Mouse (Mus musculus): ENCODE measurements around the gene Lca5l. TPM values are rescaled to one million over a fixed set of nuclear protein-coding genes. Genes with fewer than 3 reads are reported as not detected.

The Lca5l gene
- polyA plus RNA-seq, 2 experiments, result 0.03 TPM; not detected in 1

DNA sequence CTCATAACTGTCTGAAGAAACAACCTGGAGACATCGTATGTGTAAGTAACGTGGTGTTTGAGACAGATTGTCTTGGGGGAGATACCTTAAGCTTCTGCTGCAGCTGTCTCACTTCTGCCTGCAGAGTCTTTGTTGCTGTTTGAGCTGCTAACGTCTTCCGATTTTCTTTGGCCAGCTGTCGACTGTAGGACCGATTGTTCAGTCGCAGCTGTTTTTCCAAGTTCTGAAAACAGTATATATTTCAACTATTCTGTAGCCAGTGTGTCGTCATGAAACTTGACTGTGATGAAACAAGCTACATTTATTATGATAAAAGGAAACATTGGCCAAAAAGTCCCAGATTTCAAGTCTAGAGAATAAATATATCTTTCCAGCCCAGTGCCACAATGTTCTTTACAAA is 18.4 kb downstream of the Lca5l start:
- WGBS (ENCODE audit: insufficient replicate concordance), result 67% methylated on average over 8 of the region's 8 CpGs
- DNase-seq (ENCODE audit: low read depth in 3 of 3, low spot score in 3 of 3), result no peak
- Histone ChIP-seq H3K36me3 (replicated peaks; ENCODE audit: control insufficient read depth, insufficient read depth, low read depth) (no peaks in the 10 kb centered on the region), H3K27me3 (ENCODE audit: control insufficient read depth, insufficient read depth, low read length) (no peaks in the 10 kb centered on the region), H3K4me2 (ENCODE audit: low read depth) (no peak overlapping the region), H3K9ac (replicated peaks) (no peak overlapping the region), H3K27ac (no peak overlapping the region), H3K9me3 (ENCODE audit: control insufficient read depth, low read length) (no peaks in the 10 kb centered on the region), H3K4me3 (ENCODE audit: insufficient read depth in 1 of 2, low read depth in 2 of 2, low read length in 2 of 2) (no peak overlapping the region), H3K4me1 (replicated peaks; ENCODE audit: control insufficient read depth in 2 of 2, insufficient read depth in 2 of 2, low read length in 1 of 2) (no peaks in the 10 kb centered on the region)
- ATAC-seq (ENCODE audit: insufficient read depth), result no peak
- TF ChIP-seq CTCF (IDR thresholded peaks at IDR 0.05; ENCODE audit: low read depth) (no peak), EP300 (IDR thresholded peaks at IDR 0.05; ENCODE audit: low read depth) (no peak)

DNA sequence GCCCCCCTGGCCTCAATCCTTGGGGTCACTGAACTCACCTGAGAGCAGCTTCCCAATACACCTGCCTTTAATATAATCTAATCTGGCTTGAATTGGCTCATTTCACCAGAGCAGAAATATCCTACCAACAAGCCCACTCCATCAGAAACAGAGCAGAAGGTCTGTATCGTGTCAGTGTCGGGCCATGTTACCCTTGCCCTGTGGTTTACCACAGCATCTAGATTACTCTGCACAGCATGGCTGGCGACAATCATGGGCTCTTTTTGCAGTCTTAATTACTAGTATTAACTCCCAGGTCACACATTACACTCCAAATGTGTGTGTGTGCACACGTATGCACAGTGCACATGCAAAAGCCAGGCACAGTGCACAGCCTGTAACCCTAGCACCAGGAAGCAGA is 23.2 kb downstream of the Lca5l start:
- DNase-seq (ENCODE audit: low read depth in 3 of 3, low spot score in 3 of 3), result no peak
- Histone ChIP-seq H3K4me3 (ENCODE audit: insufficient read depth in 1 of 2, low read depth in 2 of 2, low read length in 2 of 2) (no peak overlapping the region), H3K4me2 (ENCODE audit: low read depth) (no peak overlapping the region), H3K27me3 (ENCODE audit: control insufficient read depth, insufficient read depth, low read length) (no peaks in the 10 kb centered on the region), H3K9ac (replicated peaks) (no peak overlapping the region), H3K4me1 (replicated peaks; ENCODE audit: control insufficient read depth in 2 of 2, insufficient read depth in 2 of 2, low read length in 1 of 2) (no peaks in the 10 kb centered on the region), H3K36me3 (replicated peaks; ENCODE audit: control insufficient read depth, insufficient read depth, low read depth) (no peaks in the 10 kb centered on the region), H3K9me3 (ENCODE audit: control insufficient read depth, low read length) (no peaks in the 10 kb centered on the region), H3K27ac (no peak overlapping the region)
- WGBS (ENCODE audit: insufficient replicate concordance), result 38% methylated on average over 4 of the region's 4 CpGs
- ATAC-seq (ENCODE audit: insufficient read depth), result no peak
- no peak for TF ChIP-seq EP300 (IDR thresholded peaks at IDR 0.05; ENCODE audit: low read depth)
- no peak for TF ChIP-seq CTCF (IDR thresholded peaks at IDR 0.05; ENCODE audit: low read depth)

DNA sequence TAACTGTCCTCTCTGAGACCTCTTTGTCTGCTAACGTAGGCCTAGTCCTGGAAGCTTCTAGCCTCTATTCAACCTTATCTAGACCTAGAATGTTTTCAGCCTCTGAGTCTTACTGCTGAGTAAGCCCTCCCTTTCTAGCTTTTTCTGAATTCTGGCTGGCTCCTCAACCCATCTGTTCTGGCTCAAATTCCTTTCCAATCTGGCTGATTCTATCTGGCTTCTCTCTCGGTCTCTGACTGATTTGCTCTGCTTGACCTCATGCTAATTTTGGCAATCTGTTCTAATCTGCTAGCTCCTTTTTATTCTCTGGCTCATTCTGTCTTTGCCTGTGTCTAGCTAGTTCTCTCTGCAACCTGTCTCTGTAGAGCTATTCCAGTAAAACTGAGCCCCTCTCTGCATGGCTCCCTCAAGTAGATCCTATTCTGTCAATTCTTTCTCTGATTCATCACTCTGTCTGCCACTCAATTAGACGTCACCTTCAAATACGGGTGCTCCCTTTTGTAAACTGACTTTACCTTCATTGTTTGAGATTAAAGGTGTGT is 26.3 kb downstream of the Lca5l start:
- ATAC-seq (ENCODE audit: insufficient read depth) (no peak), DNase-seq (ENCODE audit: low read depth in 3 of 3, low spot score in 3 of 3) (no peak)
- Histone ChIP-seq H3K4me3 (ENCODE audit: insufficient read depth in 1 of 2, low read depth in 2 of 2, low read length in 2 of 2) (no peak overlapping the region), H3K9me3 (ENCODE audit: control insufficient read depth, low read length) (no peaks in the 10 kb centered on the region), H3K4me2 (ENCODE audit: low read depth) (no peak overlapping the region), H3K9ac (replicated peaks) (no peak overlapping the region), H3K27ac (no peak overlapping the region), H3K27me3 (ENCODE audit: control insufficient read depth, insufficient read depth, low read length) (no peaks in the 10 kb centered on the region), H3K4me1 (replicated peaks; ENCODE audit: control insufficient read depth in 2 of 2, insufficient read depth in 2 of 2, low read length in 1 of 2) (no peaks in the 10 kb centered on the region), H3K36me3 (replicated peaks; ENCODE audit: control insufficient read depth, insufficient read depth, low read depth) (no peaks in the 10 kb centered on the region)
- WGBS (ENCODE audit: insufficient replicate concordance), result 66% methylated on average over 4 of the region's 4 CpGs
- no peak for TF ChIP-seq EP300 (IDR thresholded peaks at IDR 0.05; ENCODE audit: low read depth)
- no peak for TF ChIP-seq CTCF (IDR thresholded peaks at IDR 0.05; ENCODE audit: low read depth)

DNA sequence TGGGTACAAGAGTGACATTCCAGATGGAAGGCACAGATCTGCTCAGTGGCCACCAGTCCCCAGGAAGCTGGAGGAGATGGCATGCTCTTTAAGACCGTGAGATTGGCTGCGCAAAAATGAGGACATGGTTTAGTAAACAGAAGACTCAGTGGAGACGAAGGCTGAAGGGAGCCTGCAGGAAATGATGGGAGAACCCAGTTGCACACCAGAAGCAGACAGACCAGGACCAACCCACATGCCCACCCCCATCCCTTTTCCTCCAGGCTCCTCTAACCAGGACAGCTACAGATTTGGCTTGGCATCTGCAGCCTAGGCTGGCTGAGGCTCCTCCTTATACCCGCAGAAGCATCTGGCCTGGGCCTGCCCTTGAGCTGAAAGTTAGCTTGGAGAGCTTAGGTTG is 30.7 kb downstream of the Lca5l start:
- H3K36me3 ChIP-seq (replicated peaks; ENCODE audit: control insufficient read depth, insufficient read depth, low read depth), result no peaks in the 10 kb centered on the region
- 0 out of 4 replicates have a peak, but pooled peaks cover 0 to 2% of the 10 kb centered on the region in 2 experiments for H3K4me1 ChIP-seq (replicated peaks; ENCODE audit: control insufficient read depth in 2 of 2, insufficient read depth in 2 of 2, low read length in 1 of 2)
- H3K27me3 ChIP-seq (ENCODE audit: control insufficient read depth, insufficient read depth, low read length), result no peaks in the 10 kb centered on the region; the same call in 1 of the 2 replicates
- H3K27ac ChIP-seq, result no peak overlapping the region
- DNase-seq (ENCODE audit: low read depth in 3 of 3, low spot score in 3 of 3), result no peak
- no peak for ATAC-seq (ENCODE audit: insufficient read depth)
- H3K4me3 ChIP-seq (ENCODE audit: insufficient read depth in 1 of 2, low read depth in 2 of 2, low read length in 2 of 2), result no peak overlapping the region
- no peak overlapping the region for H3K9ac ChIP-seq (replicated peaks)
- H3K4me2 ChIP-seq (ENCODE audit: low read depth), result no peak overlapping the region
- TF ChIP-seq CTCF (IDR thresholded peaks at IDR 0.05; ENCODE audit: low read depth) (no peak), EP300 (IDR thresholded peaks at IDR 0.05; ENCODE audit: low read depth) (no peak)
- WGBS (ENCODE audit: insufficient replicate concordance), result 79% methylated on average over 4 of the region's 4 CpGs
- H3K9me3 ChIP-seq (ENCODE audit: control insufficient read depth, low read length), result no peaks in the 10 kb centered on the region

DNA sequence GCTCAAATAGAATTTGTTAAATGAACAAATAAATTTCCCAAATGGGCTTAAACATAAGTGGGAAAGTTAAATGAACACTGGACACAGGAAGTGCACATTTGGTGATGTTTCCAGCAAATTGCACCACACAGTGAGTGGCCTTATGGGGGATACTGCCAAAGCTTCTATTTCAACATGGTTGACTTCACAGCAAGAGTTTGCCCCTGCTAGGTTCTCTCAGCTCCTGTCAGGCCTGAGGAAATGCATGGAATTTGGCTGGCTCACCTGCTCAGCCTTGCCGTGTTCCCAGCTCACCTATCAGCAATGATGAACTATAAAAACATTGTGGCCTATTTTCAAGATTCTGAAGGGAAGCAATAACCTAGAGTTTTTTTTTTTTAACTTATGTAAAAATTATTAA is 31.1 kb downstream of the Lca5l start:
- H3K4me1 ChIP-seq (replicated peaks; ENCODE audit: control insufficient read depth in 2 of 2, insufficient read depth in 2 of 2, low read length in 1 of 2), result 0 out of 4 replicates have a peak, but pooled peaks cover 0 to 2% of the 10 kb centered on the region in 2 experiments
- no peaks in the 10 kb centered on the region for H3K36me3 ChIP-seq (replicated peaks; ENCODE audit: control insufficient read depth, insufficient read depth, low read depth)
- H3K4me3 ChIP-seq (ENCODE audit: insufficient read depth in 1 of 2, low read depth in 2 of 2, low read length in 2 of 2), result no peak overlapping the region
- H3K27me3 ChIP-seq (ENCODE audit: control insufficient read depth, insufficient read depth, low read length), result no peaks in the 10 kb centered on the region; the same call in 1 of the 2 replicates
- WGBS (ENCODE audit: insufficient replicate concordance), result 74% methylated on average over 1 of the region's 1 CpGs
- H3K4me2 ChIP-seq (ENCODE audit: low read depth), result no peak overlapping the region
- no peak overlapping the region for H3K27ac ChIP-seq
- H3K9me3 ChIP-seq (ENCODE audit: control insufficient read depth, low read length), result no peaks in the 10 kb centered on the region
- TF ChIP-seq CTCF (IDR thresholded peaks at IDR 0.05; ENCODE audit: low read depth) (no peak), EP300 (IDR thresholded peaks at IDR 0.05; ENCODE audit: low read depth) (no peak)
- H3K9ac ChIP-seq (replicated peaks), result no peak overlapping the region
- ATAC-seq (ENCODE audit: insufficient read depth) (no peak), DNase-seq (ENCODE audit: low read depth in 3 of 3, low spot score in 3 of 3) (no peak)

Data from liver, embryonic 14.5 days (tissue).